ENCODE assay signal across 8 mouse cellular contexts in genomic region chr13:77708514-77709013, GRCm38 (mm10). TPM values are rescaled to one million over a fixed set of nuclear protein-coding genes. Genes with fewer than 3 reads are reported as not detected.
DNase-seq lines count a peak whose midpoint lies in the region; ATAC-seq and TF ChIP-seq lines count a peak whose summit lies in the region.

No protein-coding gene starts in this region.

- DNase-seq in G1E (ENCODE audit: low spot score), result peak; percentile 42
- DNase-seq in cerebellum, adult 18-20 months, result peak; percentile 91
- DNase-seq in heart, postnatal 36 days, result peak; percentile 90 to 93
- peak; percentile 91 to 94 for DNase-seq in layer of hippocampus, adult 2 months (ENCODE audit: low spot score in 2 of 2)
- DNase-seq in lung, embryonic 14.5 days, result peak; percentile 97
- peak; percentile 92 for DNase-seq in thymus, adult 2 months

- peak; percentile 95 for ATAC-seq in G1E (ENCODE audit: extremely low read depth, insufficient number of reproducible peaks, low FRiP score, poor library complexity, severe bottlenecking)
- peak; percentile 99 for ATAC-seq in forebrain, embryonic 16.5 days
- ATAC-seq in lung, embryonic 14.5 days (ENCODE audit: insufficient read depth), result peak; percentile 99

- TF ChIP-seq POLR2A in olfactory bulb, adult 2 months (IDR thresholded peaks at IDR 0.05; ENCODE audit: insufficient read depth, low read depth, low read length), result peak; percentile 44; the same call in 1 of the 2 replicates
- peak; percentile 47; the same call in 1 of the 2 replicates for TF ChIP-seq POLR2A in thymus, adult 2 months (IDR thresholded peaks at IDR 0.05; ENCODE audit: control insufficient read depth, extremely low read depth, insufficient read depth, low read length, poor library complexity)

- peak overlapping the region; percentile 65 for H3K4me2 ChIP-seq in forebrain, embryonic 16.5 days (ENCODE audit: low read length)
- peak overlapping the region; percentile 75 for H3K4me2 ChIP-seq in lung, embryonic 14.5 days

- H3K9me3 ChIP-seq in G1E (replicated peaks), result no peaks in the 10 kb centered on the region
- no peaks in the 10 kb centered on the region for H3K9me3 ChIP-seq in forebrain, embryonic 16.5 days (ENCODE audit: control insufficient read depth, low read length)
- H3K9me3 ChIP-seq in lung, embryonic 14.5 days (ENCODE audit: low read depth, low read length), result no peaks in the 10 kb centered on the region

- peaks cover 12% of the 10 kb centered on the region for H3K36me3 ChIP-seq in G1E (replicated peaks)
- no peaks in the 10 kb centered on the region for H3K36me3 ChIP-seq in forebrain, embryonic 16.5 days (ENCODE audit: control insufficient read depth, insufficient read depth)
- no peaks in the 10 kb centered on the region for H3K36me3 ChIP-seq in lung, embryonic 14.5 days (ENCODE audit: insufficient read depth)
- H3K36me3 ChIP-seq in thymus, adult 2 months (ENCODE audit: control insufficient read depth, insufficient read depth, low read length), result no peaks in the 10 kb centered on the region

- no peak for TF ChIP-seq CTCF in G1E (IDR thresholded peaks at IDR 0.05; ENCODE audit: low read depth, low read length)
- TF ChIP-seq CTCF in layer of hippocampus, adult 2 months (conservative IDR thresholded peaks at IDR 0.05), result no peak
- no peak for TF ChIP-seq CTCF in lung, embryonic 14.5 days (IDR thresholded peaks at IDR 0.05; ENCODE audit: low read depth)
- TF ChIP-seq CTCF in olfactory bulb, adult 2 months (IDR thresholded peaks at IDR 0.05; ENCODE audit: insufficient read depth, low read depth, low read length), result no peak
- peak; percentile 26; the same call in 1 of the 2 replicates for TF ChIP-seq CTCF in thymus, adult 2 months (IDR thresholded peaks at IDR 0.05; ENCODE audit: borderline replicate concordance, control insufficient read depth, extremely low read depth, insufficient read depth, low read length, poor library complexity)

- WGBS in forebrain, embryonic 16.5 days, result under 1% methylated on average over 35 of the region's 35 CpGs
- under 1% methylated on average over 35 of the region's 35 CpGs for WGBS in lung, embryonic 14.5 days
- 0% methylated on average over 35 of the region's 35 CpGs for WGBS in olfactory bulb, adult 2 months
- WGBS in thymus, adult 2 months, result under 1% methylated on average over 35 of the region's 35 CpGs

- H3K9ac ChIP-seq in forebrain, embryonic 16.5 days (replicated peaks; ENCODE audit: low read depth, low read length), result peak overlapping the region; percentile 75
- H3K9ac ChIP-seq in lung, embryonic 14.5 days, result peak overlapping the region; percentile 87

- peaks cover 8% of the 10 kb centered on the region for H3K4me1 ChIP-seq in G1E (ENCODE audit: insufficient read depth, low read depth, low read length)
- H3K4me1 ChIP-seq in forebrain, embryonic 16.5 days (replicated peaks; ENCODE audit: control insufficient read depth, insufficient read depth, low read length), result peaks cover 12% of the 10 kb centered on the region
- H3K4me1 ChIP-seq in lung, embryonic 14.5 days (ENCODE audit: insufficient read depth), result no peaks in the 10 kb centered on the region; the same call in 1 of the 2 replicates
- H3K4me1 ChIP-seq in olfactory bulb, adult 2 months (ENCODE audit: control insufficient read depth, insufficient read depth, low read length), result 0 out of 2 replicates have a peak, but pooled peaks cover 2% of the 10 kb centered on the region
- peaks cover 2% of the 10 kb centered on the region for H3K4me1 ChIP-seq in thymus, adult 2 months (replicated peaks; ENCODE audit: control insufficient read depth, insufficient read depth, low read length)

- H3K27ac ChIP-seq in forebrain, embryonic 16.5 days (ENCODE audit: low read length), result peak overlapping the region; percentile 53; the same call in 1 of the 2 replicates
- H3K27ac ChIP-seq in layer of hippocampus, adult 2 months, result peak overlapping the region; percentile 79
- 0 out of 2 replicates have a peak overlapping the region, but pooled peaks have one; percentile 13 for H3K27ac ChIP-seq in lung, embryonic 14.5 days (ENCODE audit: low read depth)
- H3K27ac ChIP-seq in olfactory bulb, adult 2 months (ENCODE audit: insufficient read depth, low read depth, low read length), result peak overlapping the region; percentile 84
- H3K27ac ChIP-seq in thymus, adult 2 months (ENCODE audit: control insufficient read depth, insufficient read depth, low read length), result no peak overlapping the region

- H3K27me3 ChIP-seq in G1E (ENCODE audit: insufficient read depth, low read length), result no peaks in the 10 kb centered on the region
- no peaks in the 10 kb centered on the region for H3K27me3 ChIP-seq in forebrain, embryonic 16.5 days (replicated peaks; ENCODE audit: control insufficient read depth, insufficient read depth, low read length)
- H3K27me3 ChIP-seq in lung, embryonic 14.5 days (ENCODE audit: insufficient read depth, low read length), result no peaks in the 10 kb centered on the region
- no peaks in the 10 kb centered on the region for H3K27me3 ChIP-seq in thymus, adult 2 months (ENCODE audit: control insufficient read depth, insufficient read depth, low read length)

- H3K4me3 ChIP-seq in G1E (ENCODE audit: low read depth, low read length), result peak overlapping the region; percentile 98
- peak overlapping the region; percentile 63 for H3K4me3 ChIP-seq in forebrain, embryonic 16.5 days (replicated peaks; ENCODE audit: low read length)
- peak overlapping the region; percentile 89 for H3K4me3 ChIP-seq in layer of hippocampus, adult 2 months
- H3K4me3 ChIP-seq in lung, embryonic 14.5 days (ENCODE audit: low read depth, low read length), result peak overlapping the region; percentile 85
- H3K4me3 ChIP-seq in olfactory bulb, adult 2 months (ENCODE audit: insufficient read depth, low read depth, low read length), result peak overlapping the region; percentile 97
- H3K4me3 ChIP-seq in thymus, adult 2 months (ENCODE audit: control insufficient read depth, insufficient read depth, low read length), result peak overlapping the region; percentile 94

- intact Hi-C loops in heart, postnatal 36 days (cut with DNase I), result loop anchor here (10.0 kb wide), 1 partner anchor 476 kb away; no protein-coding TSS in a partner anchor

RNA-seq across cellular contexts. Expression of gene Fam172a, which starts 6.7 kb away (rescaled TPM):
- total RNA-seq in G1E (2014; fragmentation: Nextera tagmentation) (89.8 and 94.6 TPM in 2 replicates), G1E (2017) (30.8 and 33.4 TPM in 2 replicates)
- 45.3 and 62.1 TPM in 2 replicates for polyA plus RNA-seq in G1E (2012)
- polyA plus RNA-seq in forebrain, embryonic 16.5 days (2015; fragmentation: Nextera tagmentation; extraction: Ambion mirVana), result 58.8 and 59.5 TPM in 2 replicates
- 10 to 100 TPM; 11.0 to 12.1 TPM for total RNA-seq in heart, postnatal 36 days (2021)
- 10 to 100 TPM; 38.0 to 38.3 TPM for total RNA-seq in layer of hippocampus, adult 2 months (2021)
- 31.2 and 31.4 TPM in 2 replicates for polyA plus RNA-seq in lung, embryonic 14.5 days (2014; fragmentation: Nextera tagmentation; extraction: Ambion mirVana)
- polyA plus RNA-seq in olfactory bulb, adult 2 months (2012; ENCODE audit: insufficient read depth, insufficient read length, low replicate concordance, missing spikeins), result not detected in 2 replicates
- polyA plus RNA-seq in thymus, adult 2 months (2012; rRNA removed), result 22.7 and 29.3 TPM in 2 replicates

Comparison
In these comparisons a context has a peak if more than half of its experiments do, and no peak if none do; other contexts are left out.
1. DNase-seq: peak in every context shown above with its lines; median percentile 97 in lung, embryonic 14.5 days; 92 in layer of hippocampus, adult 2 months; 92 in thymus, adult 2 months; 92 in heart, postnatal 36 days; 91 in cerebellum, adult 18-20 months; 42 in G1E.